Mouse (Mus musculus) left cerebral cortex, postnatal 4 days (tissue): ENCODE results near the gene Nfasc. TPM values are rescaled to one million over a fixed set of nuclear protein-coding genes. Genes with fewer than 3 reads are reported as not detected.
A peak's percentile ranks its signal among the peaks of the same experiment; 100 is the strongest.

ENCODE experiments used
- DNase-seq: peaks from one replicate; pipeline ENCODE4 v3.0.0-alpha.2; 2022
- intact Hi-C: fragments of 180-260 bp; cut with DNase I; formaldehyde crosslinking; loops from one replicate; pipeline ENCODE4 v1.15.1; 2025
- total RNA-seq, 2 experiments: library from RNA; stranded (reverse); gene quantifications; 2 replicates each; pipeline ENCODE4 v1.2.3; 2021

Nfasc gene
- total RNA-seq, 2 experiments from 2014 or later, result 126 to 128 TPM

GRCm38 (mm10) chr1:132653841-132654457 lies 87.6 kb downstream of the Nfasc start:
- intact Hi-C loops, result no loop called here
- DNase-seq, result peak; percentile 42

GRCm38 (mm10) chr1:132653161-132653560 lies 88.4 kb downstream of the Nfasc start:
- intact Hi-C loops, result no loop called here
- DNase-seq, result no peak

GRCm38 (mm10) chr1:132650680-132651079 lies 90.9 kb downstream of the Nfasc start:
- intact Hi-C loops, result no loop called here
- DNase-seq, result no peak

- DNase-seq, result no peak
- intact Hi-C loops, result no loop called here
Observed at GRCm38 (mm10) chr1:132647958-132648357, 93.6 kb downstream of the Nfasc start.

GRCm38 (mm10) chr1:132641049-132641795 lies 100.4 kb downstream of the Nfasc start:
- intact Hi-C loops, result no loop called here
- DNase-seq, result no peak

GRCm38 (mm10) chr1:132640256-132640655 lies 101.3 kb downstream of the Nfasc start:
- DNase-seq, result no peak

GRCm38 (mm10) chr1:132637346-132637745 lies 104.3 kb downstream of the Nfasc start:
- intact Hi-C loops, result no loop called here
- DNase-seq, result peak; percentile 53

More at GRCm38 (mm10) chr1:132640256-132640655, 101.3 kb downstream of the Nfasc start:
- intact Hi-C loops, result no loop called here

GRCm38 (mm10) chr1:132629611-132630370 lies 111.8 kb downstream of the Nfasc start:
- intact Hi-C loops, result loop anchor here (5.0 kb wide), 1 partner anchor 108 kb away; no protein-coding TSS in a partner anchor
- no peak for DNase-seq

GRCm38 (mm10) chr1:132628599-132628998 lies 113.0 kb downstream of the Nfasc start:
- no peak for DNase-seq
- intact Hi-C loops, result no loop called here

- peak; percentile 50 for DNase-seq
- intact Hi-C loops, result no loop called here
Observed at GRCm38 (mm10) chr1:132628183-132628582, 113.4 kb downstream of the Nfasc start.

- intact Hi-C loops, result no loop called here
- DNase-seq, result no peak
Observed at GRCm38 (mm10) chr1:132626125-132626756, 115.4 kb downstream of the Nfasc start.

GRCm38 (mm10) chr1:132625034-132625433 lies 116.6 kb downstream of the Nfasc start:
- intact Hi-C loops, result no loop called here
- DNase-seq, result no peak

GRCm38 (mm10) chr1:132624466-132624865 lies 117.1 kb downstream of the Nfasc start:
- DNase-seq, result no peak
- intact Hi-C loops, result no loop called here

- intact Hi-C loops, result no loop called here
- no peak for DNase-seq
Observed at GRCm38 (mm10) chr1:132623641-132624336, 117.8 kb downstream of the Nfasc start.

GRCm38 (mm10) chr1:132612066-132612465 lies 129.5 kb downstream of the Nfasc start:
- intact Hi-C loops, result no loop called here
- no peak for DNase-seq

- DNase-seq, result peak; percentile 76
- intact Hi-C loops, result no loop called here
Observed at GRCm38 (mm10) chr1:132609048-132609634, 132.5 kb downstream of the Nfasc start.

- intact Hi-C loops, result no loop called here
- no peak for DNase-seq
Observed at GRCm38 (mm10) chr1:132602161-132602560, 139.4 kb downstream of the Nfasc start.

GRCm38 (mm10) chr1:132598024-132598423 lies 143.6 kb downstream of the Nfasc start:
- intact Hi-C loops, result loop anchor here (5.0 to 10.0 kb wide), 2 partner anchors 71 to 233 kb away; no protein-coding TSS in a partner anchor
- DNase-seq, result no peak

- intact Hi-C loops, result loop anchor here (5.0 to 10.0 kb wide), 2 partner anchors 68 to 231 kb away; no protein-coding TSS in a partner anchor
- no peak for DNase-seq
Observed at GRCm38 (mm10) chr1:132595741-132596140, 145.9 kb downstream of the Nfasc start.

- intact Hi-C loops, result loop anchor here (10.0 kb wide), 1 partner anchor 230 kb away; no protein-coding TSS in a partner anchor
- peak; percentile 87 for DNase-seq
Observed at GRCm38 (mm10) chr1:132594587-132594986, 147.0 kb downstream of the Nfasc start.
